Mouse (Mus musculus) layer of hippocampus, adult 8-10 months (tissue): ENCODE data around the gene Entpd1. TPM values are rescaled to one million over a fixed set of nuclear protein-coding genes. Genes with fewer than 3 reads are reported as not detected.

ENCODE experiments used
- DNase-seq, 2 experiments: peaks; one replicate each; pipeline ENCODE4 v3.0.0; 2022; ENCODE audit warnings: low spot score in 2 of 2
- total RNA-seq, 4 experiments: library from RNA; stranded (reverse); gene quantifications; 2 replicates each; pipeline ENCODE4 v1.2.4; 2022

Entpd1 gene
- total RNA-seq, 4 experiments from 2014 or later = 16.0 to 32.9 (median 21.3) TPM

DNA sequence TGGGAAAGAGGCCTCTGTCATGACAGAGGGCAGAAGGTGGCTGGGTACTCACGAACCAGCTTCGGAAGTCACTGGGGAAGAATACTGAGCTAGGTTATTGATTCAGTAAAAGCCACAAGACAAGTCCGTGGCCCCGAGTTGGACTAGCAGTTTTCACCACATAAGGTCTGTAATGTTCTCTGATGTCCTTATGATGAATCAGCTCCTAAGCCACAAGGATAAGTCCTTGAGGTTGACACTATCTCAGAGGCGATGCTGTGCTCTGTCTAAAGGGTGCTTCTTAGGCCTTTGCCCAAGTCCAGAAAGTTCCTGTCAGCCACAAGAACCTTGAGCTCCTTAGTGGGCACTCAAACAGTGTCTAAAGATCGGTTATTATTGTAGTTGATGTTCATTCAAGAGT, 49.7 kb downstream of the Entpd1 start:
- DNase-seq = no peak

DNA sequence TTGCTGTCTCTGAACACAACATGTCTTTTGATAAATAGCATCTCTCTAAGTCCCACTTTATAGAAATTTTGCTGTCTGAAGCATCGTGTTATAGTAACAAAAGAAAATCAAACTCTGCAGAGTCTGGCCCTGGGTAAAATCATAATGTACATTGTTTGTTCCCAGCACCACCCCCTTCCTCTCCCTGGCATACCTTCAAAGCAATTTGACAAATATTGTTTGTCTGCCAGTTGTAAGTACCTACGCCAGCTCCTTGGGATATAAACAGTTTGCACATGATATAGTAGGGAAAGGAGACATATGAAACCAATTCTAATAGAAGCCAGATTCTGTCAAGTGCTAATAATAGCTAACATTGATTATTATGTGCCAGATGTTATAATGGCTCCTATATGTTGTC, 50.6 kb downstream of the Entpd1 start:
- no peak for DNase-seq

DNA sequence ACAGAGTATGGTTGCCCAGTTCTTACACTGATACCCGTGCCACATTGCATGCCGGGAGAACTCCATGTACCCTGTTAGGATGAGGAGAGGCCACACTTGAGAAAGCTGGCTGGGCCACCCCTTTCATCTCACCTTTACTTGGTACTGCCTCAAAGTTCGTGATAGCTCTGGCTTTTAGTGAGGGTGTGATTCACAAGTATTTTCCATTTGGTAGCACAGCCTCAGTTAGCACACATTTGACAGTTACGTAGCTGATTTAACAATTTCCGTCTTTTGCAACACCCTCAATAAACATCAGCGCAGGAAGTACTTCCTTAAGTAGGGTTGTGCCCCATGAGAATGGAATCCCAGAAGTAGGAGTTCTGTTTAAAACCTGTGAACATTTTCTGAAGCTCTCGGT, 53.6 kb downstream of the Entpd1 start:
- DNase-seq = no peak

DNA sequence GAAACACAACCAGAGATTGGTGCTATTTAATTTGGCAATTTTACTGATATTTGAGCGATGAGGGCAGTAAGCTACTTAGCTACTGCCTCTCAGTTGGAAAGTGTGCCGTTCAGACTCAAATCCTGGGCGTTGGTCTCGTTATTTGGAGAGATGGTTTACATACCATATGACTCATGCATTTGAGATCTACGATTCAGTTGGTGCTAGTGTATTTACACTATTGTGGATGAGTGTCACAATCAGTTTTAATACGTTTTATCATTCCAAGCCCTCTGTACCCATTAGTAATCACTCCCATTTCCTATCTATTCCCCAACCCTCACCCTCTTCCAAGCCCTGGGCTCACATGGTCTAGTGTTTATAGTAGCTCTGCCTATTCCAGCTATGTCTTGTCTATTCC, 54.9 kb downstream of the Entpd1 start:
- DNase-seq = no peak

DNA sequence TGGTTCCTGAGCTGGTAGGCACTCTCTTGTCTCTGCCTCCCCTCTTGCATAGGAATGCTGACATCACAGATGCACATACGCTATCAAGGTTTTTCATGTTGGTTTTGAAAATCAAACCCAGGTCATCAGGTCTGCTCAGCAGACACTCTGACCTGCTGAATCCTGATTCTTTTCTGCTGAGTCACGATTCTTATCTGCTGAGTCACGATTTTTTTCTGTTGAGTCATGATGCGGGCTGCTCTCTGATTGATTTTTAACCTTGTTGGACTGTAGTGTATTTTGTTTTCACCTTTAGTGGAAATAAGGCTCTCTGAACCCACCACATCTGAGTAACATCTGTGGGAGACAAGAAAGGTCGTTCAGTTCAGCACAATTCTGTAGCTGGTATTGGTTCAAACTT, 63.2 kb downstream of the Entpd1 start:
- DNase-seq = no peak

DNA sequence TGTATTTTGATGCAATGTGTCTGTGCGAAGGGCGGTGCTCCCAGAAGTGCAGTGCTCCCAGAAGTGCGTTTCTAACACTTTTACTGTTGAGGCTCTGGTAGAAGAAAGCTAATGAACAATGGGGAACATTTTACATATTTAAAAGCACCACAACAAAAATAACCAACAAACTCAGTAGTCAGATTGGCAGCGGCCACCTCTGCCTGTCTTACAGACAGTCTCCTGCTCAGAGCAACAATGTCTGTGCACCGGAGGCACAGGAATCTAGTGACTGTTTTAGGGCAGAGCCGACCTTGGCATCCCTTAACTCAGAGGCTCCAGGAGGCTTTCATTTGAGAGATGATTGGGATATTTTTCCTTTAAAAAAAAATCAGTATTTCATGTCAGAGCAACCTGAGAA, 65.9 kb downstream of the Entpd1 start:
- no peak for DNase-seq

DNA sequence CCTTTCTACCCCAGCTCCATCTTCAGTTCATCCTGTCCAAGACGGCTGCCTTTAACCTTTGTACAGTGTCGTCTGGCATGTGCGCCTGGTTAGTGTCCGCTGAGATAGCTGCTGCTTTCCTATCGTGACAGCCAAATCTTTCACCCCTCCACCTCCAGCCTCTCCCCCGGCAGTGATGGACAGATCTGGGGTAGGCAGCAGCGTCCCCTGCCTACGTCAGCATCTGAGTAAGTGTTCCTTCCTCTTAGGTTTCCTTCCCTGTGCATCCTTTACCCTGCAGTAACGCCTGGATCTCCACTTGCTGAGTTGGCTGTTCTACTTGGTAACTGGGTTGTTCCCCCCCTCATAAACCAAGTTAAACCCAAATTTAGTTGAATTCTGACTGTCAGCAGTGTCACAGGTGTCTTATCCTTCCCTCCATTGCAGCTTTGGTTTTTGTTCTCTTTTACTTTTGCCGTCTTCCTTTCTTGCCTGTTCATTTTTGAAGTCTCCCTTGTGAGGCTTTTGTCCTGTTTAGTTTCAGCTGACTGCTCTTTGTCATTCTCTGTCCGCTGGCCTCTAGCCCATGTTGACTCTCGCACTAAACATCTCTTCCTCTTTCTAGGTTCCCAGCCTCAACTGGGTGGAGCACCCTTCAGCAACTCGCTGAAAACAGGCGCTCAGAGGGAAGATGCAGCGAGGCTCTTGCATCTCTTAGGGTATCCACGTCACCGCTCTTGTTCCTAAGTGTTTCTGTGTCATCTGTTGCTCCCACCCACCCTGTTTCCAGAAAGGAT, 66.6 kb downstream of the Entpd1 start:
- DNase-seq = no peak

DNA sequence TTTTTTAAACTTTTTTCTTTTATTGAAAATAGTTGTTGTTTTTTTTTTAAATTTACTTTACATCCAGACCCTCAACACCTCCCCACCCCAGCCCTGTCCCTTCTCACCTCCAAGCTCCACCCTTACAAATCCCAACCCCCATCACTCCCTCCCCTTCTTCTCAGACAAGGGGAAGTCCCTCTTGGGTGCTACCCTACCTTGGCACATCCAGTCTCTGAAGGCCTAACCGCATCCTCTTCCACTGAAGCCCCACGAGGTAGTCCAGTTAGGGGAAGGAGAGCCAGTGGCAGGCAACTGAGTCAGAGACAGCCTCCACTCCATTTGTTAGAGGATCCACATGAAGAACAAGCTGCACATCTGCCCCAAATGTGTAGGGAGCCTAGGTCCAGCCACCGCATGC, 67.5 kb downstream of the Entpd1 start:
- no peak for DNase-seq

DNA sequence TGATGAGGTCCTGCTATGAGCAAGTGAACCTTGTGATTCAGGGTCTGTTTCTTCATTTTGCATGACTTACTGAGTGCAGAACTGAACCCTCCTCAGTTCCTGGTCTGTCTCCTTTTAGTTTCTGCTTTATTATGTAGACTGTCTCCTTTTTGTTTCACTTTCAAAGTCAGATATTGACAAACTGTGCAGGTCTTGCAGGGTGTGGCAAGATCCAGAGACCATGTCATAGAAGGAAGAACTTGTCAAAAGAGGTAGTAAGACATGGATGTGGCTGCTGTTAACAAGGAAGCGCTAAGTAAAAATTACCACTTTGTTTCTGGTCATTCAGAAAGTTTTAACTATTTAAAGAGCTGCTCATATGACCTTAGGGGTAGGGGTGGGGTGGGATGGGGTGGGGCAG, 72.0 kb downstream of the Entpd1 start:
- no peak for DNase-seq

DNA sequence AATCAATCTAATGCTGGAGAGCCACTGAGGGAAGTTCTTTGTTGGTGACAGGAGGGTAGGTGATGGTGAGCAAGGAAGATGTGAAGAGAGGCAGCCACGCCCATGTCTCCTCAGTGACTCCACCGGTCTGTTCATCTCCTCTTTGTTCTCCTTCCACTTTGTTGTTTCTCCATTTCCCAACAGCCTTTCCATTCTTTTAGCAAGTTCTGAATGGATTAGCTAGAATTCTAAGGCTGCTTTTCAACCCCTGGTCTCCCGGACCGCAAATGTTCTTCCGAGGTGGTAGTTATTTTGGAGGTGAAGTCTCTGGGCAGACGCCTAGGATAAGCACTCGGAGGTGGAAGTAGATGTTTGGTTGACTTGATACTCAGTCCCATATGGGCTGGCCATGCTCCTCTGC, 72.4 kb downstream of the Entpd1 start:
- no peak for DNase-seq

DNA sequence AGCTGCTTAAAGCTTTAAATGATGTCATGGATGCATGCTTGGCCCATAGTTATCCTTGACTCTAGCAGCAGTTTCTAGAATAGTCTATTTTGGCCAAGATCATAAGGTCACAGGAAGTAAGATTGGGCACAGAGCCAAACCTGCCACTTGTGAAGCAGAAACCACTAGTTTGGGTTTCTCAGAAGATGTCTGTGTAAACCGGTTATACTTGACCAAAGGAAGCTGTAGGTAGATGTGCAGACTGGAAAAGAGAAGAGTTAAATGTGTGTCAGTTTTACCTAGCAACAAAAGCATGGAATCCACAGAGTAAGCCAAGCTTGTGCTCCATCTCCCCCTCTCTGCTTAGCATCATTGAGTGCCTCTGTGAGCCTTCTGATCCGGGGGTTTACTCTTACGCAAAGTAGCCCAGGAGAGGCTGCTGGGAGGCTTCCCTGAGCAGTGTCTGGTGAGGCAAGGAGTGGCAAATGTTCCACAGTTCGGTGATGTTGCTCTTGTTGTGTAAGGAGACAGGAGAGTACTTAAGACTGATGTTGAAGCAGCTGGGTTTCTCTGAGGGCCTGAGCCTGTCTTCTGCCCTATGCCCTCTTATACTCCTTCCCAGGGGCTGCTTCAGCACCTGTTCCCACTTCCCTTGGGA, 75.2 kb downstream of the Entpd1 start:
- no peak for DNase-seq

DNA sequence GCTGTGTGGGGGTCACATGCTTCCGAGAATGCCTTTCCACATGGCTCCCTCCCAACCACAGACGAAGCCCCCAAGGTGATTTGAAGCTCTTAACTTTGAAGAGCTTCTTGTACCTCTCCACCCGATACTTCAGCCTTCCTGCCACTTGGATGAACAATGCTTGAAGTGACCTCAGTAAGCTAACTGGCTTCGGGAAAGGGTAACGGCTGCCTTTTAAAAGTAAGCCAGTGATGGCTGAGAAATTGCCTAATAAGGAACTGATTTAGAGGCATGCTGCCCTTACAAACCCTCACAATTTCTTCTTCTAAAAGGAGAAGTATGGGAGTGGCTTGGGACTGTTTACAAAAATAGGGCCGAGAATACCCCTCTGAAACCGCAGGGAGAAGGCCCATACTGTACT, 81.0 kb downstream of the Entpd1 start:
- no peak for DNase-seq

DNA sequence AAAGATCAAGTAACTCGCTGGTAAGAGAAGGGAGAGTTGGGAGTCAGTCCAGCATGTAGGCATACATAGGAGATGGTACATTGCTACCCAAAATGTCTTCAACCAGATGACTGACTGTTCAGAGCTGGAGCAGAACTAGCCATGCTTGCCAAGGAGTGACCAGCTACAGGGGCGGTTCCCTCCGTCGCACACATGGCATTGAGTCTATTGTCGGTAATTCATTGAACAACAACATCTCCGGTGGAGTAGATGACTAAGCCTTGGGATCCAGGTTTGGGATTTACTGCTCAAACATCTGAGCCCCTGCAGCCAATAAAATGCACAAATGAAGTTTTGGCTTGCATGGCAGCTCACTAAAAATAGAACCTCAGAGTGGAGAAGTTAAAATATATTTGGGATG, 84.0 kb downstream of the Entpd1 start:
- DNase-seq = no peak

DNA sequence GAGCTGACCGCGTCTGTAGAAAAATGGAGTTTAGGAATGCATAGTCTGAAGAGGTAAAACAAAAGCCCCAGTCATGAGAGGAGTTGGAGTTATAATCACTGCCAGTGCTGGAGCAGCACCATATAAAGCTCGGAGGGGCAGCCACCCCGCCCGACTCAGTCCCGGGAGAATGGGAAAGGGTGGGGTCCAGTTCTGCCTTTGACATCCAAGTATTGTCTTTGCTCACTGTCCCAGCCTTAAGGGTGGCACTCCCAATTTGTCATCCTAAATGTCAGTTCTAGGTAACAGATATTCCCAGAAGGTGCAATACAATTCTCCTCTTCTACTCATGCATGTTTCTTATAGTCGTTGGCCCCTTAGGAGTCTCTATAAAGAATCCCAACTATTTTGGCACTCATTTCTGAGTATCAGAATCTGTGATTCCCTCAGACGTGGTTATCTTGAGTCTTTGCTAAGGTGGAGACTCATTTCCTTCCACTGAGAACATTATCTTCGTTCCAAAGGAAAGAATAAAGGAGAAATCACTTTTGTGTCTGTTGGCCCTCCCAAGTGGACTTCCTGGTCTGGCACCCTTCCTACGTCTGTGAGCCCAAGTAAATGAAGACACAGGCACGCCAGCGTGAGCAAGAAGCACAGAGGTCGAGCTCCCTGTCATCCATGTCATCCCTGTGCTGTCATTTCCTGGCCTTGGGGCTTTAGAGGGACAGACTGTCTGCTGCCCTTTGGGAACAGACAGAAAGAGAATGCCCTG, 86.1 kb downstream of the Entpd1 start:
- DNase-seq = no peak

DNA sequence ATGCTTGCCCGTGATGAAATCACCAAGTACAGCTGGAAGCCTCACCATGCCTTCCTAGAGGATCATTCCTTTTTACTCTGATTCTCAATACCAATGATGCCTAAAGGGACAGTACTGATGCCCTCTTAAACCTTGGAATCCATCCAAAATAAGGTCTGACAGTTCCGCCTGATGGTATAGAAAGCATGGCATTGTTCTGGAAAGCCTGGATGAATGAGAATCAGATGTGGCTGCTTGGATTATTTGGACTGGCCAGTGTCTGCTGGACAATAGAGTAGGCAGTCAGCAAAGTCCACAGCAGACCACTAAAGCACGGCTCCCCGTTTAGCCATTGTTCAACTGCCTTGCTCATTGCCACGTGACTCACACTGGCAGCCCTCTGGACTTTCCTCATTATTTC, 87.7 kb downstream of the Entpd1 start:
- no peak for DNase-seq

DNA sequence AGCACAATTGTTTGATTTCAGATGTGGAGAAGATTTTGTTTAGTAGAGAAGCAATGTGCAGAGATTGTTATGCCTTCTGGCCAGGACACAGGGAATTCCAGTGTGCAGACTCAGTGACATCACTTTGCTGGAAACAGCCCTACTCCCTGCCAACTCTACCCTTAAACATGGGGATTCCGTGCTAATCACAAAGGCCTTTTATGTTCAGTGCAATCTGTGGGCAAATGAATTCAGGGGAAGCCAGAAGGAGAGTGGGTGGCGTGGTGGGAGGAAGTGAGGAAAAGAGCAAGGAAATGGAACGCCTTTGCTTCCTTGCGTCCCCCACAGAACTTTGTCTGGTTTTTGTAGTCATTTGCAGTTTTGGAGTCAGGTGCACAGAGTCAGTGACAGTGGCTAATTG, 90.2 kb downstream of the Entpd1 start:
- DNase-seq = peak; percentile 62

DNA sequence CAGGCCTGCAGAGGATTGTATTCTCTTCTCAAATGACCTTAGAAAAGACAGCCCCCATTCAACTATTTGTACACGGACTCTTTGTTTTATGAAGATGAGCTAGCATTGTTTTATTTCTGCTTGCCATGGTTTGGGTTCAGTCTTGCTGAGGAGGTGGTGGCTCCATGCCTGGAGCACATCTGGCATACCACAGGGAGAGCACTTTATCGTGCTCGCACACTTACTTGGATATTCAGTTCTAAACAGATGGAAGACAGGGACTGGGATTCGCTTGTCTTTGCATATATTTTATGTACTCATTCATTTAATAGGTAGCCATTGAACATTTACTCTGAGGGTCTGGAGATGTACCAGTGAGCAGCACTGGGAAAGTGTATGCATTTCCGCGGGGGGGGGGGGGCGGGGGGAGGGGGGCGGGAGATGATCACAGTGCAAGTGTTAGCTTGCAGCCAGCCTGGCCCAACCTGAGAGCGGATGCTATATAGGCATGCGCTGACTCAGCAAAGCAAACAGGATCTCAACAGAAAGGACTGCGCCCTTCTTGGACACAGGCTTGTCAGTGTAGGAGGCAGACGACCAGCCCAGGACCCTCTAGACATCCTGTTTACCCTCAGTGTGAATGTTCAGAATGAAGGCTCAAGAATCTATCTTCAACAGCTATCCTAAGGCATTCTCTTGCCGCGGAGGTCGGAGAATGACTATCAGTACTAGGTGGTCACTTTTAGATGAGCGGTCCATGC, 100.9 kb downstream of the Entpd1 start:
- no peak for DNase-seq

DNA sequence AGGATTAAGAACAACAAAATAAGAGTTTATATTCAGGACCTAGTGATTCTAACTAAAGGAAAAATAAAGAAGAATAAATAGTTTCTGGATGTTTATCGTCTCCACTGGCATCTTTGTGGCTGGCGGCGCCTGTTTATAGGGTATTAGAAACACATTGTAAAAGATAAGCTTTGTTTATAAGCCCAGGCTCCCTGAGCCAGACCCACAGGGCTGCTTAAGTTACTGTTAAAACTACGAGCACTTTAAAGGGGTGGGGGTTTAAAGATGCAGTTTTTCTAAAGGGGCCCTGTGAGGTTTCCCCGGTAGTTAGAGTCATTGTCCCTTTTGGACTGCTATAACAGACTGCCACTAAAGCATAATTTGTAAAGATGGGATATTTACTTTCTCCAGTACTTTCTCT, 102.5 kb downstream of the Entpd1 start:
- no peak for DNase-seq

DNA sequence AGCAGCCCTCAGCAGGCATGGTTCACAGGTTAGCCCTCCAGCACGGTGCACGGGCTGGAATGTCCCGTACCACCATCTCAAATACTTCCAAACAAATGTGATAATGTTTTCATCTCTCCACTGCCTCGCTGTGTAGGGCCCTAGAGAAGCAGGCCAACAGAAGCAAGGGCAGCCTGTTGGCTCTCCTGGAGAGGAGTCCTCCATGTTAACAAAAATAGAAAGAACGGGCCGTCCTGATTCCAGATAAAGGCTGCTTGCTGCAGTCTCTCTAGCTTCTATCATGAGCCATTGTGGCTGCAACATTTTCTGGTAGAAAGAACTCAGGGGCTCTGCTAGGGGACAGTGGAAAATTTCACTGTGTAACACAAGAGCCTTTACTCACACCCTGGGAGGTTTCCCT, 104.8 kb downstream of the Entpd1 start:
- DNase-seq = no peak

DNA sequence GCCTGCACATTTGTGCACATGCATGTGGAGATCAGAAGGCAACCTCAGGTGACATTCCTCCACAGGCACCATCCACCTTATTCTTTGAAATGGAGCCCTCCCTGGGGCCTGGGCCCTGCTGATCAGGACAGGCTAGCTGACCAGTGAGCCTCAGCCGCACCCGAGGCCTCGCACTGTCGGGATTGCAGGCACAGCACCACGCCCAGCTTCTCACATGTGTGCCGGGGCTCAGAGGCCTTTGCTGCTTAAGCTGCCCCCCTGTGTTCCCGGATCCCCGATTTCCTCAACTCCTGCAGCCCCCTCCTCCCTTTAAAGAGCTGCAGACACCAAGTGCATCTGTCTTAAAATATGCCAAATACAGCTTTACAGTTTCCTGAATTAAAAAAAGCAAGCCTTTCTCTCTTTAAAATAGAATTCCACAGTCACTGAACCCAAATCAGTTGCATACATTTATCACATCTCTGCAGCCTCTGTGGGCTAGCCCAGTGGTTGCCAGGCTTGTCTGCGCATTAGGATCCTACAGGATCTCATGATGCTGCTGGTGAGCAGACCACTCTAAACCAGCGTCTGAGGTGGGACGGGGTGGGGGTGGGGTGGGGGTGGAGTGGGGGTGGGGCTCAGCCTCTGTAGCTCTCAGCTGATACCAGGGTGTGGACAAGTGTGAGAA, 107.4 kb downstream of the Entpd1 start:
- no peak for DNase-seq

DNA sequence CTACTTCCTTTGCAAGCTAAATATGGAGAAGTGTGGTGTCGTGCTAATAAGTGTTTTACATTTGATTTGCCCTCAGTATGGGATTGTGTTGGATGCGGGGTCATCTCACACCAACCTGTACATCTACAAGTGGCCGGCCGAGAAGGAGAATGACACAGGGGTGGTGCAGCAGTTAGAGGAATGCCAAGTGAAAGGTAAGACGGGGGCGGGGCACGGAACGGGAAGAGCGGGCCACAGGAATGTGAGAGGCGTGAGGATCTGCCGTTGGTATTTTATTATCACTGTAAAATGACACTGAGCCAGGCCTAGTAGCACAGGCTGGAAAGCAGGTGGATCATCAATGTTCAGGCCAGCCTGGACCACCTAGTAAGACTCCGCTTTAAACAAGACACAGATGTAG, 108.2 kb downstream of the Entpd1 start:
- no peak for DNase-seq
